Mouse (Mus musculus): ENCODE measurements around the gene Bace1. TPM values are rescaled to one million over a fixed set of nuclear protein-coding genes. Genes with fewer than 3 reads are reported as not detected.
A peak's percentile ranks its signal among the peaks of the same experiment; 100 is the strongest.

Gene Bace1
- polyA plus RNA-seq, 1 experiment from 2014 or later: 10.1 TPM

DNA sequence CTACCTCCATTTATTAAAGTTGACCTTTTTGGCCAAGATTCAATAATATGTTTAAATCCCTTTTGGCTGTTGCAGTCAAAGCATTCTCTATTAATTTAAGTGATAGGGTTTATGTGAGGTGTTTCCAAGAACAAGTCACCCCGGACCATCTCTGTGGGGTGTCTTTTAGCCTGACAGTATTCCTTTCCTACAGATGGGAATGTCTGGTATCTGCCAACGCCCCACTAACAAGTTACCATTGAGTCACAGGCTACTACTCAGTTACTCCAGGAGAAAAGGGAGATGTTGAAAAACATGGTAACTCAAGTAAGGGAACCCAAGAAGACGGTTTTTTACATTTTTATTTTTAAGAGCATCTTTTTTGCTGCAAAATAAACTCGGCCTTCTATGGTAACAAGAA, 66.8 kb downstream of the Bace1 start:
- H3K27me3 ChIP-seq (replicated peaks; ENCODE audit: control insufficient read depth, insufficient read depth, low read length): no peaks in the 10 kb centered on the region
- peaks cover 9% of the 10 kb centered on the region; the same call in 1 of the 2 replicates for H3K4me1 ChIP-seq (replicated peaks; ENCODE audit: control insufficient read depth, insufficient read depth, low read length)
- no peak for ATAC-seq
- whole genome bisulfite sequencing: 46% methylated on average over 4 of the region's 4 CpGs
- no peak for TF ChIP-seq CTCF (IDR thresholded peaks at IDR 0.05; ENCODE audit: low read depth)
- peak overlapping the region; percentile 81 for H3K4me3 ChIP-seq (ENCODE audit: low read depth, low read length)
- no peaks in the 10 kb centered on the region for H3K9me3 ChIP-seq (ENCODE audit: control insufficient read depth)
- H3K4me2 ChIP-seq (replicated peaks; ENCODE audit: low read depth): peak overlapping the region; percentile 85
- peaks cover 13% of the 10 kb centered on the region for H3K36me3 ChIP-seq (ENCODE audit: control insufficient read depth, insufficient read depth)
- peak overlapping the region; percentile 98; the same call in 1 of the 2 replicates for H3K27ac ChIP-seq (ENCODE audit: low read depth, low read length)
- peak overlapping the region; percentile 93 for H3K9ac ChIP-seq (ENCODE audit: low read depth, low read length)

DNA sequence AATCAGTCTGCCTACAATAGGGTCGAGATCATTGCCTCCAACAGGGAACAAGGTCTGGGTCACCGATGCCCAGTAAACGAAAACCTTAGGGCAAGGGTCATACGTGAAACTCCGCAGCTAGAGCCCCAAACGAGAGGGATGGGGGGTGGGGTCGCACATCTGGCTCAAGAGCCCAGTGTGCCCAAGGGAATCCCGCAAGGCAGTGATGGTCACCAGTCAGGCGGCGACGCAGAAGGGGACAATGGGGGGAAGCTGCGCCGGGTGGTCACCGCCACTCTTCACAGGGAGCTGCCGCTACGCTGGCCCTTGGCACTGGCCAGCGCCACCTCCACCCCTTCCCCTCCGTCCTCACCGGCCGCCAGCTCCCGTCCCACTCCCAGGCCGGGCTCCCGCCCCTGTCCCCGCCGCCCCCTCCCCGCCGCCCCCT, 67.4 kb downstream of the Bace1 start:
- WGBS: 0% methylated on average over 16 of the region's 27 CpGs

DNA sequence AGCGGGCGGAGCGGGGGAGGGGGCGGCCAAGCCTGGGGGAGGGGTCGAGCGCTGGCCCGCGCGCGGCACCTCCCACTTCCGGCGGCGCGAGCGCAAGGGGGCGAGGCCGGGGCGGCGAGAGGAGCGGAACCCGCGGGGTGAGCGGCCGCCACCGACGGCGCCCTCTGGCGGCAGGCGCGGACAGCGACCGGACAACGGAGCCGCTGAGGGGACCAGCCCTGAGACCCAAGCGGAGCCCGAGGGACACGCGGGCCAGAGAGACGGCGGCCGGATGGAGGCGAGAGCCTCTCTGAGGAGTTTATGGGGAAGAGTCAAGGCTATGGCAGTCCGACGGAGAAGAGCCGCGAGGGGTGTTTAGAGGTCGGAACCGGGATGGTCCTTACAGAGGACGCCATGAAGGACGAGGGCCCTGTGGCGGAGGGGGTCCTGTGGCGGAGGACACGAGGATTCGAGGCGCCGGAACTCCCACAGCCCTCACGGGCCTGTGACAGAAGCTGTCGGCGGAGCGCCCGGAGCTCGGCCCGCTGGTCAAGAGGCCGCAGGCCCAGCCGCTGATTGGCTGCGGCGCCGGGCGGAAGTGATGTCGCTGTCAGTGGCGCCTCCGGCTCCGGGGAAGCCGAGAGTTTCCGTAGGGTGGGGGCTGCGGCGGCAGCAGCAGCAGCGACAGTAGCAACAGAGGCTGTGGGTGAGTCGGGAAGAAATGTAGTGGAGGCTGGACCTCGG, 68.1 kb downstream of the Bace1 start, which contains the start of the genes Pcsk7 and Rnf214:
Gene Pcsk7, plus strand, starts transcription at position 143 of the 723 bp plus-strand sequence.
Gene Rnf214, minus strand, starts transcription at position 557 of the 723 bp plus-strand sequence.
- Histone ChIP-seq H3K9me3 (ENCODE audit: control insufficient read depth) (no peaks in the 10 kb centered on the region), H3K4me2 (replicated peaks; ENCODE audit: low read depth) (peak within 1 kb of the TSS; percentile 85), H3K4me1 (replicated peaks; ENCODE audit: control insufficient read depth, insufficient read depth, low read length) (peaks cover 9% of the 10 kb centered on the region; the same call in 1 of the 2 replicates), H3K36me3 (ENCODE audit: control insufficient read depth, insufficient read depth) (peaks cover 26% of the 10 kb centered on the region), H3K9ac (ENCODE audit: low read depth, low read length) (peak within 1 kb of the TSS; percentile 93), H3K27me3 (replicated peaks; ENCODE audit: control insufficient read depth, insufficient read depth, low read length) (no peaks in the 10 kb centered on the region), H3K4me3 (ENCODE audit: low read depth, low read length) (peak within 1 kb of the TSS; percentile 81), H3K27ac (ENCODE audit: low read depth, low read length) (peak within 1 kb of the TSS; percentile 98)
- TF ChIP-seq CTCF (IDR thresholded peaks at IDR 0.05; ENCODE audit: low read depth): peak; percentile 88
- WGBS: under 1% methylated on average over 73 of the region's 80 CpGs
- peak; percentile 91 for ATAC-seq

More for the DNA sequence above, 67.4 kb downstream of the Bace1 start:
- Histone ChIP-seq H3K27ac (ENCODE audit: low read depth, low read length) (peak overlapping the region; percentile 98), H3K27me3 (replicated peaks; ENCODE audit: control insufficient read depth, insufficient read depth, low read length) (no peaks in the 10 kb centered on the region), H3K4me1 (replicated peaks; ENCODE audit: control insufficient read depth, insufficient read depth, low read length) (peaks cover 9% of the 10 kb centered on the region; the same call in 1 of the 2 replicates), H3K9ac (ENCODE audit: low read depth, low read length) (peak overlapping the region; percentile 93), H3K4me3 (ENCODE audit: low read depth, low read length) (peak overlapping the region; percentile 81), H3K36me3 (ENCODE audit: control insufficient read depth, insufficient read depth) (peaks cover 19% of the 10 kb centered on the region), H3K9me3 (ENCODE audit: control insufficient read depth) (no peaks in the 10 kb centered on the region), H3K4me2 (replicated peaks; ENCODE audit: low read depth) (peak overlapping the region; percentile 85)
- TF ChIP-seq CTCF (IDR thresholded peaks at IDR 0.05; ENCODE audit: low read depth): no peak
- ATAC-seq: peak; percentile 26

DNA sequence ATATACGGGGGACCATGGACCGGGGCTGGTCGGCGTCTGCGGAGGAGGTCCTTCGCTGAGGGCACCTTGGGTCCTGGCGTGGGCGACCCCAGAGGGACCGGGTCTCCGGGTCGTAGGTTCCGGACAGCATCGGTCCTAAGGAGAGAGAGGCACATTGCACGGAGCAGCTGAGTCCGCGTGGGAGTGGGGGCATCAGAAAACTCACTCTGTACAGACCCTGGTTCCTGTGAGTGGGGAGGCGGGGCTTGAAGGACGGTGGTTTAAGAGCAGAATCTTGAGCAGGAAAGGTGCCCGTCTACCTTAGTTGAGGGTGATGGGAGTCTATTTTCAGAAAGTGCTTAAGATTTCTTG, 68.7 kb downstream of the Bace1 start:
- TF ChIP-seq CTCF (IDR thresholded peaks at IDR 0.05; ENCODE audit: low read depth): no peak
- no peaks in the 10 kb centered on the region for H3K27me3 ChIP-seq (replicated peaks; ENCODE audit: control insufficient read depth, insufficient read depth, low read length)
- H3K4me3 ChIP-seq (ENCODE audit: low read depth, low read length): peak overlapping the region; percentile 81
- H3K4me2 ChIP-seq (replicated peaks; ENCODE audit: low read depth): peak overlapping the region; percentile 85
- 0% methylated on average over 19 of the region's 19 CpGs for WGBS
- H3K9me3 ChIP-seq (ENCODE audit: control insufficient read depth): no peaks in the 10 kb centered on the region
- H3K27ac ChIP-seq (ENCODE audit: low read depth, low read length): peak overlapping the region; percentile 98
- H3K36me3 ChIP-seq (ENCODE audit: control insufficient read depth, insufficient read depth): peaks cover 31% of the 10 kb centered on the region
- H3K4me1 ChIP-seq (replicated peaks; ENCODE audit: control insufficient read depth, insufficient read depth, low read length): peaks cover 9% of the 10 kb centered on the region; the same call in 1 of the 2 replicates
- H3K9ac ChIP-seq (ENCODE audit: low read depth, low read length): peak overlapping the region; percentile 93
- peak; percentile 20; the same call in 1 of the 2 replicates for ATAC-seq

DNA sequence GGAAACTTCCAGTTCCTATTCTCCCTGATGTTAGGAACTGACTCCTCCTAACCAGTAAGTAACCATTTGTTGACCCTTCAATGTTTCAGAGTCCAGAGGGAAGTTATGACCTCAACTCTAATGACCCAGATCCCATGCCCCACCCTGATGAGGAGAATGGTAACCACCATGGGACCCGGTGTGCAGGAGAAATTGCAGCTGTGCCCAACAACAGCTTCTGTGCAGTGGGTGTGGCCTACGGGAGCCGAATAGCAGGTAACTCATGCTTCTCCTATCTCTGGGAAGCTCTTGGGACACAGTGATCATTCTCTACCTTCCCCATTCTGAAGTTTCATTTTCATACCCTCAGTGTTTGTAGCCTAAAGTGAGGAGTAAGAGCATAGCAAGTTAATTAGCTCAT, 72.6 kb downstream of the Bace1 start:
- peaks cover 9% of the 10 kb centered on the region; the same call in 1 of the 2 replicates for H3K4me1 ChIP-seq (replicated peaks; ENCODE audit: control insufficient read depth, insufficient read depth, low read length)
- 86% methylated on average over 3 of the region's 3 CpGs for WGBS
- no peak overlapping the region for H3K4me3 ChIP-seq (ENCODE audit: low read depth, low read length)
- ATAC-seq: no peak
- no peak overlapping the region for H3K27ac ChIP-seq (ENCODE audit: low read depth, low read length)
- TF ChIP-seq CTCF (IDR thresholded peaks at IDR 0.05; ENCODE audit: low read depth): no peak
- H3K27me3 ChIP-seq (replicated peaks; ENCODE audit: control insufficient read depth, insufficient read depth, low read length): no peaks in the 10 kb centered on the region
- peaks cover 69% of the 10 kb centered on the region for H3K36me3 ChIP-seq (ENCODE audit: control insufficient read depth, insufficient read depth)
- H3K4me2 ChIP-seq (replicated peaks; ENCODE audit: low read depth): no peak overlapping the region
- H3K9ac ChIP-seq (ENCODE audit: low read depth, low read length): no peak overlapping the region
- no peaks in the 10 kb centered on the region for H3K9me3 ChIP-seq (ENCODE audit: control insufficient read depth)

DNA sequence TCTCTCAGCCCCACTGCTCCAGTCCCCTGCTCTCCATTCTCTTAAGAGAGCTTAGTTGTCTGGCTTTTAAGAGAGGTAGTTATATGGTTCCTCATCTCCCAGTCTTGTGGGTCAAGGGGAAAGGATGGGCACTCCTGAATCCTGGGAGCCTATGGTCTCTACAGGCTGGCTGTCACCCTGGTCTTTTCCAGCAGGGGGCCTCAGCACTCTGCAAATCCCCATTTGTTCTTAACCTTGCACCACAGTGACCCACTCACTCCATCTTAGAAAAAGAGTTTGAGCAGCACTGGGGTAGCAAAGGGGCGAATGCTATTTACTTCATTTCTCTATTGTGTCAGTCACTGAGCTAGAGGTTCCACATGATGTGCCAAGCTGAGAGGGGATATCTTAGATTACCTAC, 73.3 kb downstream of the Bace1 start:
- no peak overlapping the region for H3K27ac ChIP-seq (ENCODE audit: low read depth, low read length)
- 69% methylated on average over 1 of the region's 1 CpGs for WGBS
- no peak for ATAC-seq
- H3K36me3 ChIP-seq (ENCODE audit: control insufficient read depth, insufficient read depth): peaks cover 76% of the 10 kb centered on the region
- peaks cover 9% of the 10 kb centered on the region; the same call in 1 of the 2 replicates for H3K4me1 ChIP-seq (replicated peaks; ENCODE audit: control insufficient read depth, insufficient read depth, low read length)
- TF ChIP-seq CTCF (IDR thresholded peaks at IDR 0.05; ENCODE audit: low read depth): peak; percentile 82
- no peak overlapping the region for H3K9ac ChIP-seq (ENCODE audit: low read depth, low read length)
- no peak overlapping the region for H3K4me2 ChIP-seq (replicated peaks; ENCODE audit: low read depth)
- H3K27me3 ChIP-seq (replicated peaks; ENCODE audit: control insufficient read depth, insufficient read depth, low read length): no peaks in the 10 kb centered on the region
- no peaks in the 10 kb centered on the region for H3K9me3 ChIP-seq (ENCODE audit: control insufficient read depth)
- no peak overlapping the region for H3K4me3 ChIP-seq (ENCODE audit: low read depth, low read length)

Other genes starting within 250 kb of the Bace1 start
- gene Cep164, start 9.9 kb upstream of the Bace1 start, polyA plus RNA-seq (2015; fragmentation: Nextera tagmentation; extraction: Ambion mirVana): 12.4 and 15.5 TPM in 2 replicates
- gene Pcsk7, start 67.9 kb downstream of the Bace1 start, polyA plus RNA-seq (2015; fragmentation: Nextera tagmentation; extraction: Ambion mirVana): 16.9 and 17.3 TPM in 2 replicates
- 21.5 and 27.6 TPM in 2 replicates for gene Rnf214, start 68.3 kb downstream of the Bace1 start, polyA plus RNA-seq (2015; fragmentation: Nextera tagmentation; extraction: Ambion mirVana)
- 416 and 455 TPM in 2 replicates for gene Tagln, start 97.5 kb downstream of the Bace1 start, polyA plus RNA-seq (2015; fragmentation: Nextera tagmentation; extraction: Ambion mirVana)
- 65.0 and 70.5 TPM in 2 replicates for gene Sidt2, start 116.7 kb downstream of the Bace1 start, polyA plus RNA-seq (2015; fragmentation: Nextera tagmentation; extraction: Ambion mirVana)
- gene Pafah1b2, start 174.1 kb downstream of the Bace1 start, polyA plus RNA-seq (2015; fragmentation: Nextera tagmentation; extraction: Ambion mirVana): 78.1 and 78.2 TPM in 2 replicates
- 7.4 and 10.0 TPM in 2 replicates for gene Sik3, start 174.2 kb downstream of the Bace1 start, polyA plus RNA-seq (2015; fragmentation: Nextera tagmentation; extraction: Ambion mirVana)

Data from intestine, postnatal 0 days (tissue).